Mouse (Mus musculus) heart, embryonic 16.5 days (tissue): ENCODE measurements around the gene Hoxa1. TPM values are rescaled to one million over a fixed set of nuclear protein-coding genes. Genes with fewer than 3 reads are reported as not detected.

ENCODE experiments used
- ATAC-seq: fragments of 200-750 bp; cut with Nextera tagmentation; replicated peaks from 2 replicates; pipeline ENCODE4 v1.8.0; 2017; ENCODE audit warnings: moderate number of reproducible peaks; ENCODE audit not compliant: insufficient read depth, low FRiP score; ENCODE audit errors: extremely low read depth
- H3K27ac ChIP-seq: fragments of 300-500 bp; sonication (generic); 2 replicates; pipeline ENCODE4 v1.5.1; 2014; ENCODE audit warnings: mild to moderate bottlenecking, low read length, control low read depth, moderate library complexity
- H3K27me3 ChIP-seq: fragments of 300-500 bp; sonication (generic); 2 replicates; pipeline ENCODE4 v1.6.1; 2014; ENCODE audit warnings: low read length, mixed read lengths; ENCODE audit not compliant: control insufficient read depth, insufficient read depth
- H3K36me3 ChIP-seq: fragments of 300-500 bp; sonication (generic); 2 replicates; pipeline ENCODE4 v1.6.1; 2014; ENCODE audit not compliant: control insufficient read depth, insufficient read depth
- H3K4me1 ChIP-seq: fragments of 300-500 bp; sonication (generic); 2 replicates; pipeline ENCODE4 v1.6.1; 2014; ENCODE audit warnings: low read length, mixed read lengths; ENCODE audit not compliant: control insufficient read depth, insufficient read depth
- H3K4me2 ChIP-seq: fragments of 300-500 bp; sonication (generic); 2 replicates; pipeline ENCODE4 v1.6.1; 2014; ENCODE audit warnings: low read depth, mild to moderate bottlenecking, control low read depth, low read length
- H3K4me3 ChIP-seq: fragments of 300-500 bp; sonication (generic); 2 replicates; pipeline ENCODE4 v1.5.1; 2014; ENCODE audit warnings: mild to moderate bottlenecking, control low read depth, low read length
- H3K9ac ChIP-seq: fragments of 300-500 bp; sonication (generic); 2 replicates; pipeline ENCODE4 v1.6.1; 2014; ENCODE audit warnings: low read length, control low read depth
- H3K9me3 ChIP-seq: fragments of 300-500 bp; sonication (generic); replicated peaks from 2 replicates; pipeline ENCODE4 v1.6.1; 2016; ENCODE audit warnings: low read length; ENCODE audit not compliant: control insufficient read depth
- WGBS: fragments of 180-500 bp; shearing (Covaris S2); extraction: QIAGEN DNeasy Blood & Tissue Kit; methylation state at CpG from one replicate; pipeline ENCODE4 v1.1.7; 2014; 5-methylcytosine and 5-hydroxymethylcytosine counted together
- polyA plus RNA-seq: library from polyadenylated mRNA; unstranded; fragments of >200 nt; fragmentation: Nextera tagmentation; extraction: Ambion mirVana; gene quantifications from 2 replicates; pipeline ENCODE4 v1.2.1, GENCODE M21; 2015

Gene Hoxa1
- polyA plus RNA-seq, 1 experiment from 2014 or later = 0.68 TPM

GRCm38 (mm10) chr6:52183311-52184080, 25.4 kb upstream of the Hoxa1 start:
- no peaks in the 10 kb centered on the region for H3K9me3 ChIP-seq
- 24% methylated on average over 10 of the region's 10 CpGs for WGBS
- H3K27me3 ChIP-seq = peaks cover 97% of the 10 kb centered on the region
- H3K4me3 ChIP-seq = no peak overlapping the region
- no peak overlapping the region for H3K9ac ChIP-seq
- no peaks in the 10 kb centered on the region for H3K4me1 ChIP-seq
- H3K36me3 ChIP-seq = no peaks in the 10 kb centered on the region
- H3K27ac ChIP-seq = no peak overlapping the region
- H3K4me2 ChIP-seq = no peak overlapping the region
- ATAC-seq = no peak

DNA sequence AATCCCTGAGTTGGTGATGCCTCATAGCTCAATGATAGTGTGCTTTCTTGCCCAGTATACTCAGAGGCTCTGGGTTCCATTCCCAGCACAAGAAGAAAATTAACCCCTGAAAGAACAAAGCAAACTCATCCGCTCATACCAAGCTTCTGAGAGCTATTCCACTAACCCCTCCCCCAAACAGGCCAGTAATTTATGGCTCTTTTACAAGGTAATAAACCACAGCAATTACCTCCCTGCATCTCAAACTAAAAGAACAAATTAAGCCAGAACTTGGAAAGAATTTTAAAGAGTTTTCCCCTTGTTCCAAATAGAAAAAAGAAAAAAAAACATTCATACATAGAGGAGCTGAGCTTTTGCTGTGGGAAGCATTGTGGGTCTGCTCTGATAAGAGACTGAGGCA, 24.7 kb upstream of the Hoxa1 start:
- 32% methylated on average over 1 of the region's 1 CpGs for WGBS
- H3K4me2 ChIP-seq = no peak overlapping the region
- H3K9ac ChIP-seq = no peak overlapping the region
- no peak overlapping the region for H3K27ac ChIP-seq
- H3K9me3 ChIP-seq = no peaks in the 10 kb centered on the region
- H3K36me3 ChIP-seq = no peaks in the 10 kb centered on the region
- ATAC-seq = no peak
- H3K27me3 ChIP-seq = peaks cover 96% of the 10 kb centered on the region
- no peaks in the 10 kb centered on the region for H3K4me1 ChIP-seq
- H3K4me3 ChIP-seq = no peak overlapping the region

- ATAC-seq = no peak
- Histone ChIP-seq H3K9ac (no peak overlapping the region), H3K4me1 (no peaks in the 10 kb centered on the region), H3K27me3 (peaks cover 96% of the 10 kb centered on the region), H3K36me3 (no peaks in the 10 kb centered on the region), H3K9me3 (no peaks in the 10 kb centered on the region), H3K4me3 (no peak overlapping the region), H3K4me2 (no peak overlapping the region), H3K27ac (no peak overlapping the region)
- WGBS = 37% methylated on average over 2 of the region's 2 CpGs
Observed at GRCm38 (mm10) chr6:52182030-52182429, 23.9 kb upstream of the Hoxa1 start.

GRCm38 (mm10) chr6:52180726-52181125, 22.6 kb upstream of the Hoxa1 start:
- Histone ChIP-seq H3K4me3 (no peak overlapping the region), H3K27ac (no peak overlapping the region), H3K9ac (no peak overlapping the region), H3K4me1 (no peaks in the 10 kb centered on the region), H3K9me3 (no peaks in the 10 kb centered on the region), H3K4me2 (peak overlapping the region; percentile 19; the same call in 1 of the 2 replicates), H3K27me3 (peaks cover 95% of the 10 kb centered on the region), H3K36me3 (no peaks in the 10 kb centered on the region)
- ATAC-seq = no peak
- WGBS = 22% methylated on average over 3 of the region's 3 CpGs

- no peaks in the 10 kb centered on the region for H3K4me1 ChIP-seq
- peak overlapping the region; percentile 23 for H3K4me3 ChIP-seq
- H3K9ac ChIP-seq = no peak overlapping the region
Observed at GRCm38 (mm10) chr6:52180213-52180710, 22.1 kb upstream of the Hoxa1 start.

GRCm38 (mm10) chr6:52179690-52180089, 21.6 kb upstream of the Hoxa1 start:
- no peaks in the 10 kb centered on the region for H3K4me1 ChIP-seq
- peaks cover 97% of the 10 kb centered on the region for H3K27me3 ChIP-seq
- 8% methylated on average over 10 of the region's 10 CpGs for WGBS
- peak overlapping the region; percentile 25 for H3K4me3 ChIP-seq
- H3K27ac ChIP-seq = no peak overlapping the region; the same call in 1 of the 2 replicates
- peak overlapping the region; percentile 49 for H3K4me2 ChIP-seq
- H3K9me3 ChIP-seq = no peaks in the 10 kb centered on the region
- no peaks in the 10 kb centered on the region for H3K36me3 ChIP-seq
- peak overlapping the region; percentile 15; the same call in 1 of the 2 replicates for H3K9ac ChIP-seq
- no peak for ATAC-seq

More at GRCm38 (mm10) chr6:52180213-52180710, 22.1 kb upstream of the Hoxa1 start:
- no peaks in the 10 kb centered on the region for H3K9me3 ChIP-seq
- ATAC-seq = no peak
- WGBS = 14% methylated on average over 11 of the region's 11 CpGs
- H3K27me3 ChIP-seq = peaks cover 95% of the 10 kb centered on the region
- H3K4me2 ChIP-seq = peak overlapping the region; percentile 49
- H3K36me3 ChIP-seq = no peaks in the 10 kb centered on the region
- no peak overlapping the region for H3K27ac ChIP-seq

DNA sequence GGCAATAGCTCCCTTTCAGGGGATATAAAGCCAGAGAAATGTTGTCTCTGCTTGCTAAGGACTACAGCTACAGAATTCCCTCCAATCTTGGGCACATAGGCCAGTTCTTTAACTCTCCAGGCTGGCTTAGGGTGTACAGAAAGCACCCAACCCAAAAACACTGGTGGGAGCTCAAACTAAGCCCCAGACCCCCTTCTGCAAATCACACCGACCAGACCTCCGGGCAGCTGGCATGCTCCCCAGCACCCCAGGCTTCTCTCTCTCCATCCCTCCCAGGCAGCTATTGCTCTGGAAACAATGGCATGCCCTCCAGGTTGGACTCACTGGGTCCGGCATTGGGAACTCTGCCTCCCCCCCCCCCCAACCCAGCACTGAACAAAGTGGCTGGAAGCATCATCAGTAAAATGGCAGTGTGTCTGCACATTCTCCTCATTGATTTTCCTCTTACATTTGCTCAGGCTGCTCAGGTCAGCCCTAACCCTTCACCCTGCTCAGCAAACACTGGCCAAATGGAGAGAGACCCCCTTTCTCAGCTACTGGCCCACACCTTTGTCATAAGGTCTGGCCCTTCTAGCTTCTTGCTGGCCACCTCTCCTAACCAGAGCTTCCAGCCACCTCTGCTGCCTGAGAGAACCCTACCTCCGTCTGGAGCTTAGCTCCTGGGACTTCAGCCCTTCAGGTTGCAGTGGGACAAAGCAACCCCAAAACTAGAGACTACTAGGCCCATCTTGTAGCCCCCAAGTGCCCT, 21.0 kb upstream of the Hoxa1 start:
- no peaks in the 10 kb centered on the region for H3K4me1 ChIP-seq
- peak overlapping the region; percentile 15 for H3K9ac ChIP-seq
- peaks cover 94% of the 10 kb centered on the region for H3K27me3 ChIP-seq
- H3K27ac ChIP-seq = peak overlapping the region; percentile 31
- H3K36me3 ChIP-seq = no peaks in the 10 kb centered on the region
- no peak for ATAC-seq
- 9% methylated on average over 4 of the region's 4 CpGs for WGBS
- H3K4me3 ChIP-seq = peak overlapping the region; percentile 27
- peak overlapping the region; percentile 49 for H3K4me2 ChIP-seq
- no peaks in the 10 kb centered on the region for H3K9me3 ChIP-seq

- peak overlapping the region; percentile 49 for H3K9ac ChIP-seq
- H3K27ac ChIP-seq = no peak overlapping the region
- H3K27me3 ChIP-seq = peaks cover 93% of the 10 kb centered on the region
- H3K4me3 ChIP-seq = peak overlapping the region; percentile 49
- peak overlapping the region; percentile 48 for H3K4me2 ChIP-seq
- 5% methylated on average over 9 of the region's 9 CpGs for WGBS
- no peaks in the 10 kb centered on the region for H3K9me3 ChIP-seq
- ATAC-seq = no peak
- no peaks in the 10 kb centered on the region for H3K36me3 ChIP-seq
- no peaks in the 10 kb centered on the region for H3K4me1 ChIP-seq
Observed at GRCm38 (mm10) chr6:52177806-52178205, 19.7 kb upstream of the Hoxa1 start.
